Mouse (Mus musculus): ENCODE results near the gene Nrxn2.

DNA sequence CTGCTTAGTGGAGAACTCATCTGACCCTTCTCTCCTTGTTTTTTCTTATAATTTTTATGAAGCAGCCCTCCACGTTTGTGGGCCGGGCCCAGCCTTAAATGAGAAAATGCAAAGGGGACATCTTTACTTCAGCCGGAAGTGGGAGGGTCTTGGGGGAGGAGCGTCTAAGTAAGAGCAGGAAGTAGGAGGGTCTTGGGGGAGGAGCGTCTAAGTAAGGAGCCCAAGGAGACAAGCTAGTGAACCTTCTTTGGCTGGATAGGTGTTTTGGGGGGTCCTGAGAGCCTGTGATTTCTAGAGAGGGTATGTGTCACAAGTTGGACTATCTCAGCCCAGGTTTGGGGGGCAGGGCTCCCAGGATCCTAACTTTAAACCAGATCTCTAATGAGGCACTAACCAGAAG is 96.9 kb downstream of the Nrxn2 start:
- TF ChIP-seq CTCF (conservative IDR thresholded peaks at IDR 0.05 in 1 of 2, IDR thresholded peaks at IDR 0.05 in 1 of 2; ENCODE audit: low read depth in 2 of 2, low read length in 2 of 2) (no peak), PAX5 (IDR thresholded peaks at IDR 0.05; ENCODE audit: low read length) (no peak), POLR2A (IDR thresholded peaks at IDR 0.05; ENCODE audit: low read depth, low read length) (no peak), TCF12 (IDR thresholded peaks at IDR 0.05; ENCODE audit: low read depth, low read length) (no peak), BHLHE40 (IDR thresholded peaks at IDR 0.05; ENCODE audit: low read depth, low read length) (no peak), ETS1 (conservative IDR thresholded peaks at IDR 0.05; ENCODE audit: low read depth, low read length) (no peak), EP300 (IDR thresholded peaks at IDR 0.05; ENCODE audit: low read length) (no peak), MAFK (IDR thresholded peaks at IDR 0.05; ENCODE audit: insufficient replicate concordance, low read length) (no peak), RAD21 (IDR thresholded peaks at IDR 0.05; ENCODE audit: low read depth, low read length) (no peak), USF1 (IDR thresholded peaks at IDR 0.05; ENCODE audit: low read depth, low read length) (no peak), MAZ (IDR thresholded peaks at IDR 0.05; ENCODE audit: low read depth, low read length) (no peak), UBTF (IDR thresholded peaks at IDR 0.05; ENCODE audit: low read depth, low read length) (no peak), ZNF384 (IDR thresholded peaks at IDR 0.05; ENCODE audit: low read depth, low read length) (no peak), ZMIZ1 (IDR thresholded peaks at IDR 0.05; ENCODE audit: low read depth, low read length) (no peak)

Measured in CH12.LX (cell line).